Mouse (Mus musculus): ENCODE measurements around the gene Stx1a.
"Not testable (repeated sequence)": the region's sequence is repeated elsewhere in the genome, so short reads cannot be mapped to it uniquely, and the experiment has no call there.

Stx1a gene

DNA sequence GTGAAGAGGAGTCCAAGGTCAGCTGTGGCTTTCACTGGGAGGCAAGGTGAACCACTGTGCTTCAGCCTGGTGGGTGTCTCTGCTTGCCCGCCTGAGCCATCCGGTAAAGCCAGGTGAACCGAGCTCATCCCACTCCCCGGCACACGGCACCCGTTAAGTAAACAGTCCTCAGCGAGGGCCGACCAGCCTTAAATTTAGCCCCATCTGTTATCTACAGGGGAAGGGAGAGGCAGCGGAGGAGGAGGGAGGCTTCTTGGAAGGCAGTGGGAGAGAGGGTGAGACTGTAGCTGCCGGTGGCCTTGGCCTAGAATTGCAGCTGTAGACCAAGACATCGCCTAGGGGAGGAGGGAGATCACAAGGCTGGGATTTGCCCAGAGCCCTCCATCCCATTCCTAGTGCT, 17.5 kb downstream of the Stx1a start:
- DNase-seq (ENCODE audit: low spot score in 2 of 2): no peak

DNA sequence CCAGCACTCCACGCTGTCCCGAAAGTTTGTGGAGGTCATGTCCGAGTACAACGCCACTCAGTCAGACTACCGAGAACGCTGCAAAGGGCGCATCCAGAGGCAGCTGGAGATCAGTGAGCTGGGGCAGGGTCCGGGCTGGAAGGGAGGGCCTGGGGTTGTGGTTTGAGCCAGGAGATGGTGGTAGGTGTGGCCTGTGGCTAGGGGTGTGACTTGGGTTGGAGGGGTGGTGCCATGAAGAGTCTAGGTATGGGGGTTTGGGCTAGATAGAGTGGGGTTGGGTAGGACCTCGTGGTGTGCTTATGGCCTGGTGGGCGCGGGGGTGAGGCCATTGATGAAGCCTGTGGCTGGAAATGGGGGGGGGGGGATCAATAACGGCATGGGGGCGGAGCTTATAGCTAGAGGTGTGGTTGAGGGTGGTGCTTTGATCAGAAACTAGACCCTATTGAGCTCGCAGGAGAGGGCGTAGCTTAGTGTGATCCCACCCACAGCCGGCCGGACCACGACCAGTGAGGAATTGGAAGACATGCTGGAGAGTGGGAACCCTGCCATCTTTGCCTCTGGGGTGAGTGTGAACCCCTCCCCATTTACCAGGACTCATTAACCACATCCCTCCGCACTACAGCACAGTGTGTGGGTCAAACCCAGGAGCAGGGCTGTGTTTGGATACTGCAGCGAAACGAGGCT, 19.0 kb downstream of the Stx1a start:
- no peak for DNase-seq (ENCODE audit: low spot score in 2 of 2)

DNA sequence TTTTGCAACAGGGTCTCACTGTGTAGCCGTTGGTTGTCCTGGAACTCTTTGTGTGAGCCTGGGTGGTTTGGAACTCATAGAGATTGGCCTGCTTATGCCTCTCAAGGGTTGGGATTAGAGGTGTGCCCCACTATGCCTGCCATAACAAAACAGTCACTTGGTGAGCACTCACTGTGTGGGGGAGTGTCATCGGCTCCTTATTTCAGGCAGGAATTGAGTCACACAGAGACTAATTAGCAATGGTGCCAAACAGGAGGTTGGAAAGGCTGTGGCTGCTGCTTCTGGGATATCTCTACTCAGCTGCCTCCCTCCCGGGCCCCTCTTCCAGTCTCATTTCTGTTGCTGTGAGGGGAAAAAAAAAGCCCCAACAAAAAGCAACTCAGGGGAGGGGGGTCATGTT, 21.3 kb downstream of the Stx1a start:
- DNase-seq (ENCODE audit: low spot score in 2 of 2): no peak

DNA sequence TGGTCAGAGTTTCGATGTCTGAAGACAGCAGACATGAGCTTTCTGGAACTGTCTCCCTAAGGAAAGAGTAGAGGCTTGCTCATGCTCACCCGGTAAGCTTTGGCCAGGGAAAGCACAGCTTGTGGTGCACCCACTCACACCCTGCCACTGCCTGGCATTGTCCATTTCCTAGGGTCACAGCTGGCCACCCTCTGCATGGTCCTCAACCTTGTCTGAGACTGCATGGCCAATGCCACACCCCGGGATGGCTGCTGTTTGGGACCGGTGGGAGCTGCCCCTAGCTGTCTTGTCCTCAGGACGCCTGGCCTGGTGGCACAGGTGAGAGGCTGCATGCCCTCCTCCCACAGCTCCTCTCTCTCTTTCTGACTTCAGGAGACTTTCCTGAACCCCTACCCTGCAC, 25.3 kb downstream of the Stx1a start:
- DNase-seq (ENCODE audit: low spot score in 2 of 2): no peak

DNA sequence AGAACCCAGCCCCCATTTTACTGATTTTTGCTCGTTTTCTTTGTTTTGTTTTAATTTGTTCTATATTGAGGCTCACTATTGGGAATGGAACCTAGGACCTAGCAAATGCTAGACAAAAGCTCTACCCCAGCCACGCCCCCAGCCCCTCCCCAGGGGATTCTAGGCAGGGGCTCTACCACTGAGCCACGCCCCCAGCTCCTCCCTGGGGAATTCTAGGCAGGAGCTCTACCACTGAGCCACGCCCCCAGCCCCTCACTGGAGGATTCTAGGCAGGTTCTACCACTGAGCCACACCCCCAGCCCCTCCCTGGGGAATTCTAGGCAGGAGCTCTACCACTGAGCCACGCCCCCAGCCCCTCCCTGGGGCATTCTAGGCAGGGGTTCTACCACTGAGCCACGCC, 26.0 kb downstream of the Stx1a start:
- DNase-seq (ENCODE audit: low spot score in 2 of 2): not testable (repeated sequence)

DNA sequence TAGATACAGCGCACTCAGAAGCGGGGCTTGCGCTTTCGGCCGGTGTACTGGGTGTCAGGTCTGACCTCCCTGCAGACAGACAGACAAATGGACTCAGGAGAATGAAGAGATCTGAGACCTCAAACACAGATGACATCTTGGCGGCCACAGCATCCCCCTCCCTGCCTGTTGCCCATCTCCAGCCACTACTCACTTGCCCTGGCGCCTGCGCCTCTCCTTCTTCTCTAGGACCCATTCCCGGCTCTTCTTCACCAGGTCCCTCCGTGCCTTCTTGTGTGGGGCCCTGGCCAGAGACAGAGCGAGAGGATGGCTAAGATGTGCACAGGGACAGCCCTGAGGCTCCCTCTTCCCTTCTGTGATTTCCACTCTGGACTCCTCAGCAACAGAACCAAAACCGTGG, 30.1 kb downstream of the Stx1a start:
- no peak for DNase-seq (ENCODE audit: low spot score in 2 of 2)

DNA sequence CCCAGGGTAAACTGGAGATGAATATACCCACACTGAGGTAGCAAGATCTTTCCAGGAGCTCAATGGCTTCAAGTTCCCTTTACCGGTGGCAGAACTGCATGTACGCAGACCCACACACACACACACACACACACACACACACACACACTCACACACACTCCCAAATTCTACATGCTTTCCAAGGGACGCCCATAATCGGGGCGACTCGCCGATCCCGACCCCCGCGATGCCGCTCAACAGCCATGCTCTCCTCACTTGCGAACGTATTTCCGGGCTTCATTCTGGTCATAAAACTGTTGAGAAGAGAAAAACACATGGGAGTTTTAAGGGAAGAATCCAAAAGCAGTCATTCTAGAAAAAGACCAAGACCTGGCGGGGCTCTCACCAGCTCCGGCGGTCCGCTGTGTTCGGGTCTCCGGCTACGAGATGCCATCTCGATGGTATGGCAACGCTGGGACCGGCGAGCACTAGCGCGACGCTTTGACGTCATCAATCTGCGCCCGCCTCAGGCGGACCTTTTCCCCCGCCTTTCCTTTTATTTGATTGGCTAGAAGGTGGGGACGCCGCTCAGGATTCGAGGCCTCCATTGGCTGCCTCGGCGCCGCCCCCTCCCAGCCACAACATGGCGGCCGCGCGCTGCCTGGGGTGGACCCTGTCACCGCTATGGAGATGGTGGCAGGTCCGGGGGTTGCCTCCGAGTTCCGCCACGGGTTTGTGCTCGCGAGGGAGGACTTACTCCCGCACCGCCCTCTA, 40.5 kb downstream of the Stx1a start, which contains the start of gene Dnajc30:
Gene Dnajc30 (plus strand): TSS at position 574 of the 753 bp plus-strand sequence.
- DNase-seq (ENCODE audit: low spot score in 2 of 2): peak; percentile 91 to 92

DNA sequence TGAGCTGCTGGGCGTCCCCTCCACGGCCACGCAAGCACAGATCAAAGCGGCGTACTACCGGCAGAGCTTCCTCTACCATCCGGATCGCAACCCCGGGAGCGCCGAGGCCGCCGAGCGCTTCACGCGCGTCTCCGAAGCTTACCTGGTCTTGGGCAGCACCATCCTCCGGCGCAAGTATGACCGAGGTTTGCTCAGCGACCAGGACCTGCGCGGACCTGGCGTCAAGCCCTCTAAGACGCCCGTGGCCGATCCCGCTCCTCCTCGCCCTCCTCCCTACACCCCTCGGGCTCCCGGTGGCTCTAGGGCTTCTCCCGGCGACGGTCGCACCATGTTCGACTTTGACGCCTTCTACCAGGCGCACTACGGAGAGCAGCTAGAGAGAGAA, 41.1 kb downstream of the Stx1a start:
- DNase-seq (ENCODE audit: low spot score in 2 of 2): no peak

DNA sequence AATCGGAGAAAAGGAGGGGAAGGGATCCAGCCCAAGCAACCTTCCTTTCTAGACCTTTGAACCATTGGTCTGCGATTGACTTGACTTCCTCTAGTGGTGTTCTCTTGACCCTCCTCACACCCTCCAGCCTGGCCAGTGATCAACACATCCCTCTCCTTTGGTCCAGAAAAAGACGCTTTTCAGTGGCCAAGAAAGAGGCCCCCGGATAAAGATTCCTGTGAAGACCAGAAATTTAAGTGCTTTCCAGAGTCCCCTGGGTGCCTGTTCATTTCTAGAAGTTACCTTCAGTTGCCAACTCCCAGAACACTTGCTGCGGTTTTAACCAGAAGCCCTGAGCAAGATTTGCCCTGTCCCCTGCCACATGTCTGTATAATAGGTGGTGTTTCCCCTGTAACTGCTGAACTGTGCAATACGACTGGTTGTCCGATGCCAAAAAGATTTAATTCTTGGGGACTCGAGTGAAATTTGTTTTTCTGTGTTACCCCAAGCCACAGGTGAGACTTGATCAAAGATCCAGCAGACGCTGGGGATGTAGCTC, 41.7 kb downstream of the Stx1a start, which contains the start of gene Bud23:
Gene Bud23 (minus strand): TSS at position 51 of the 538 bp plus-strand sequence.
- DNase-seq (ENCODE audit: low spot score in 2 of 2): not testable (repeated sequence)

DNA sequence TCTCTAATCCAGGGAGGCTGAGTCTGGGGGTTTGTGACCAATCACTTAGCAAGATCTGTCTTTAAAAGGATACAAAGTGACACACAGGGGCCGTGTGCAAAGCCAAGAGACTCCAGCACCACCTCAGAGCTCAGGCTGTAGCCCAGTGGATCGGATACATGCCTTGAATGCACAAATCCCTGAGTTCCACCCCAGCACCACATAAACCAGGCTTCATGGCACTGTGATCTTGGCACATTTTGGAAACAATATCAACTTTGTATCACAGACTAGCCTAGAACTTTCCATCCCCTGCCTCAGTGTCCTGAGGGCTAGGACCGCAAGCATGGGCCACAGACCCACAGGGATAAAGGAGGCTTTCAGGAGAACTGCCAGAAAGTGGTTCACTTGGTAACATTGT, 42.7 kb downstream of the Stx1a start:
- DNase-seq (ENCODE audit: low spot score in 2 of 2): no peak

DNA sequence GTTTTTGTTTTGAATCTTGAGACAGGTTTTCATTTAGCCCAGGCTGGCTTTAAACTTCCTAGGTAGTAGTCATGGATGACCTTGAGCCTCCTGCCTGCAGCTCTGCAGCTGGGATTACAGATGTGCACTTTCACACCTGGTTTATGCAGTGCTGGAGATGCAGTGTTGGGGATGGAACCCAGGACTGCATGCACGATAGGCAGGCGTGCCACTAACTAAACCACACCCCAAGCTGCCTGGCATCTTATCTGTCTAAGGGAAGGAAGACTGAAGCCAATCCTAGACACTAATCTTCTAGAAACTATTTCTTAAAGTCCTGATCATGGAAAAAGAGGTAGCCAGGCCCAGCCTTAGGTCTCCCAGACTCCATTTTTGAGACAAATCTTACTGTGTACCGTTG, 47.2 kb downstream of the Stx1a start:
- no peak for DNase-seq (ENCODE audit: low spot score in 2 of 2)

DNA sequence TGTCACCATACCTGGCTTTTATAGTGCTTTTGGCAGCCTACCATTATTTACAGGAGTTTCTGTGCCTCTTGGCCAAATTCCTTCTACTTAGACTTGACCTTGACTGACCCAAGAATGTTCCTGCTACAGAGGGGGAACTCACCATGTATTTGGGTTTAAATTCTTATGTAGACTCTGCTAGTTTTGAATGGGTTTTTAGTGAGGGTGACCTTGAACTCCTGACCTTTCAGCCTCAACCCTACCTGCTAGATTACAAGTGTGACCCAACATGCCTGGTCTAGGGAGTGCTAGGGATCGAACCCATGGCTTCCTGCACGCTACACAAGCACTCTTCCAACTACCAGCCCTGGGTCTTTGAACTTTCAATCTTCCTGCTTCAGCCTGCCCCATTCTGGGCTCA, 48.8 kb downstream of the Stx1a start:
- no peak for DNase-seq (ENCODE audit: low spot score in 2 of 2)

DNA sequence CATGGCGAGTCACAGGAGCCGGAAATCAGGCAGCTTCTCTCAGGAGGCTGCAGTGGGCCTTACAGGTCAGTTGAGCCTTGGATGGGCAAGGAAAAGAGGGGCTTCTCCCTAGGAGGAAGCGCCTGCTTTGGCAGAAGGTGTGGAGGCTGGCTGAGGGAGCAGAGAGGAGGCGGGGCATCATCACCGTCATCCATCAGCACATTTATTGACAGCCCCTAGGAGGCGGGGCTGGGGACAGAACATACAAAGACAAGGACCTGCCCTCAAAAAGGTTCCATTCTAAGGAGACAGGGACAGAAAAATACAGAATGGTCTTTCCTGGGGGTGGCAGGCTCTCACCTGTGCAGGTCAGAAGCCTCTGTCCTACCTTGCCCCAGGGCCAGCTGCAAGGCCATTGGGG, 49.4 kb downstream of the Stx1a start:
- DNase-seq (ENCODE audit: low spot score in 2 of 2): no peak

DNA sequence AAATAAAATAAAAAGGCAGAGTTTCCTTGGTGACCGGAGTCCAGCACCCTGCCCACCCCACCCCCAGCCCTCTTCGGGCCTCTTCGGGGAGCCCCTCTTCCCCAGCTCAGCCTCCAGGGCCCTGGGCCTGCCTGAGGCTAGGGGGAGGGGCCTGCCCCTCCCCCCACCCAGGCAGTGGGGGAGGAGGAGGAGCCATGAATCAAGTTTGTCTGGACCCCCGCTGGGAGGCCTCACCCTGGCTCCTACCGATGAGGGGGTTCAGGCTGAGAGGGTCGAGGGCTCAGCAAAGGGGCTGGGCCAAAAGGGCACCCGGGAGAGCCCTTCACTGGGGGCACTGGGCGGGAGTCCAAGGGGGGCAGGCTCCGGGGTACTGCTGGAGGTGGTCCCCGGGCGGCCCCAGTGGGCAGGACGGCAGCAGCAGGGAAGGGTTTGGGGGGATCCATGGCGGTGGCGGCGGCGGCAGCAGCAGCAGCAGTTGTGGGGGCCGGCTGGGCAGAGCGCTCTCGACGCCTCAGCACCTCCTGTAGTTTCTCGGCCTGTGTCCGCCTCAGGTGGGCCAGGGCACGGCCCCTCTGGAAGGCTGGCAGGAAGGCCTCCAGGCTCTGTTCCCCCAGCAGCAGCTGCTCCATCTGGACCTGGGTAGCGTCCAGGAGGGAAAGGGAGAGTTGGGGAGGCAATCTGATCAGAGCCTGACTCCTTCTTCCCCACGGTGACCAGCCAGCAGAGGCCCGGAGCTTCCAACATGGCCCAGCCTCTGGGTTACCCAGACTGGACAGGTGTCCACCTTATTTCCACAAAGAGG, 50.3 kb downstream of the Stx1a start:
- no peak for DNase-seq (ENCODE audit: low spot score in 2 of 2)

DNA sequence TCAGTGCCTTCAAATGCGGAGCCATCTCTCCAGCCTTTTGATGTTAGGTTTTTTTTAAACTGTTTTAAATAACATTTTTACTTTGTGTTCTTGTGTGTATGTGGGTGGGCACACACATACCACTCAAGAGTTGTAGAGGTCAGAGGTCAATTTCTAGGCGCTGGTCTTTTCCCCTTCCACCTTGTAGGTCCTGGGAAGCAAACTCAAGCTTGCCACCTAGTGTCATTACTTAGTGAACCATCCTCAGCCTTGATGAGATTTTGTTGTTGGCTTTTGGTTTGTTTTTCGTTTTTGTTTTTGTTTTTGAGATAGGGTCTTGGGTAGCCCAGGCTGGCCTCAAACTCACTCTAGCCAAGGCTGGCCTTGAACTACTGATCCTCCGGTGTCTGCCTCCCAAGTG, 52.4 kb downstream of the Stx1a start:
- no peak for DNase-seq (ENCODE audit: low spot score in 2 of 2)

DNA sequence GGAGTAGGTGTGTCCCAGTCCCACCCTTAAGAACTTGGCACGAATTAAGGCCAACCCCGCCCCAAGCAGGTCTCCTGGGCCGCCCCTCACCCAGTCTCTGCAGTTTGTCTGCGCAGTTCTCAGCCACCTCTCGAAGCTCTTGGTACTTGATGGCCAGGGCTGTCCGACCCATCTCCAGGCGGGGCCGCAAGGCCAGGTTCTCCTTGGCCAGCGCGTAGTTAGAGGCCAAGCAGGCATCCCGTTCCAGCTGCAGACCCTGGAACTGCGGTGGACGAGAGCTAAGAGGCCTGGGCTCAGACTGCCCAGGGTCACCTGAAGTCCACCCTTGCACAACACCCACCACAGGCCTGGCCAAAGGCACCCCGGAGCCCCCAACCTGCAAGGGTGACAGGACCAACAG, 53.1 kb downstream of the Stx1a start:
- no peak for DNase-seq (ENCODE audit: low spot score in 2 of 2)

DNA sequence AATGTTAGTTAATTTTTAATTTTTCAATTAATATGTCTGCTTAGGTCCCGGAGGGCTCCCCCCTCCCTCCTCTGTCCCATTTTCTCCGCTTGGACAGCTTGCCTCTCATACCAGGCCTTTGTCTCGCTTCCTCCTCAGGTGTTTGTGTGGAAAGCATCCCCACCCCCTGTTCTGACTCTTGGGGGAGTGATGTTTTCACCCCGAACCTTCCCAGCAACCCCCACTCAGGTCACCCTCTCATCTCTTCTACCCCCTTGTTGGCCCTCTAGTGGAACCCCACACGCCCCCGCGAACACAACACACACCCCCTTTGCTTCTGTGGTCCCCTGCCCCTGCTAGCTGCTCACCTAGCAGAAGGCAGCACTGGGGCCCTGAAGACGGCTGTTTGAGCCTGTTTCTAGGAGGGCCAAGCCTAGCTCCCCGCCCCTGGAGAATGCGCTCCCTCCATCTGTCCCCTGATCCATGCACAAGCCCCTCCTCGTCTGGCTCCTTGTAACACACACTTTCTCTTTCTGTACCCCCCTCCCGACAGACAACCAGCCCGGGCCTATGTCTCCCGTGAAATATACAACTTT, 53.7 kb downstream of the Stx1a start:
- DNase-seq (ENCODE audit: low spot score in 2 of 2): no peak

DNA sequence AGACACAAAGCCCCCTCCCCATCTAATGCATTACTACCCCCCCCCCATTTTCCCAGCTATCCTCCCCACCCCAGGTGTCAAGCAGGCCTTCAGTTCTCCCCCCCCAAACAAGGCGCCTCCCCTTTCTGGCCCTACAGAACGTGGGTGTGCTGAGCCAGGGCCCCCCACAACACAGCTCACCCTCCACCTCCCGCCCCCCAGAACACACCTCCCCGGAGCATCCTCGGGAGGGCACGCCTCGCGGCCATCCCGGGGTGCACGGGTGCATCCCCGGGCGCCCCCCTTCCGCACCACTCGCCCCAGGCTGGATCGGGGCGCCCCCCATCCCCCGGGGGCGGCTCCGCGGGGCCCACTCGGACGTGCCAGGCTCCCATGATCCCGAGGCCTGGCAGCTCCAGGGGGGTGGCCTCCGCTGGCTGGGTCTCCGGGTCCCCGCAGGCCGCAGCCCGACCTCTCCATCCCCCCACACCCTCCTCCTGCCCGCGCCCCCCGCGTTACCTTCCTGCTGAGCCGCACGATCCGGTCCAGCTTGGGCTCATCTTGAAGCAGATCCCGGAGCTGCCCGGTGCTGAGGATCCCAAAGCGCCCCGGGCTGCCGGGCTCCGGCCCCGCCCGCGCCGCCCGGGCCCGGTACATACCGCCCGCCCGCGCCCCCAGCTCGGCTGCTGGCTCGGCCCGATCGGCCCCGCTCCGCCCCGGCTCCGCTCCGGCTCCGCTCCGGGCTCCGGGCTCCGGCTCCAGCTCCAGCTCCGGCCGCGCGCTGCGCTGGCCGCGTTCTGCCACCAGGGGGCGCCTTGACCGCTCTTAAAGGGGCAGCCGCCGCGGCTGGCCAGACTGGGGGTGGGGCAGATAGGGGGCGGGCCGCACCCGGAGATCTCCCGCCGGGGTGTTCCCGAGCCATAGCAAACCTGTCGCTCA, 54.5 kb downstream of the Stx1a start, which contains the start of gene Vps37d:
Gene Vps37d (minus strand): TSS at position 703 of the 918 bp plus-strand sequence.
- DNase-seq (ENCODE audit: low spot score in 2 of 2): peak; percentile 81 to 86

DNA sequence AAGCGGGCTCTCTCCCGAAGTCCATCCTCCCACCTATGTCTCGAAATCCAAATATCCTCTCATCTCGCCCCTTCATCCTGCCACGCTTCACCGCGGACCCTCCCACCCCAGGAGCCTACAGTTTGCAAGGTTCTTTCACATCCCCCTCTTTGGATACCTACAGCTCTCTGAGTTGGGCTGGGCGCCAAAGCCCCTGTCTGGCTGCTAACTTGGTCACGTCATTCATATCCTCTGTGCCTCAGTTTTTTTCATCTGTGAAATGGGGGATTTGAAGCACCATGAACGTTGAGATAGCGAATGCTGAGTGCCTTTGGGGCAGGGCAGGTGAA, 55.2 kb downstream of the Stx1a start:
- no peak for DNase-seq (ENCODE audit: low spot score in 2 of 2)

DNA sequence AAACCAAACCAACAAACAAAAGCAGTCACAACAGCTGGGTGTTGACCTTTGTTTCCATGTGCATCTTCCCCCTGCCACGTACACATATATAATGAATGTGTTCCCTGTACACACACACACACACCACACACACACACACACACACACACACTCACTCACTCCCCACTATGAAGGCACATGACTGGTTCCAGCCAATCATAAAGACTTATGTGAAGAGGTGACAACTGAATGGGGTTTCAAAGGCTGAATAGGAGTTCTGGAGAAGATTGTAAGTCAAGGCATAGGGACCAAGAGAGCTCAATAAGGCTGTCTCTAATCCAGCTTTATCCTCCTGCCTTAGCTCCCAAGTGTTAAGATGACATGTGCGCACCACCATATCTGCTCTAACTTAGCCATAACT, 56.3 kb downstream of the Stx1a start:
- DNase-seq (ENCODE audit: low spot score in 2 of 2): no peak

DNA sequence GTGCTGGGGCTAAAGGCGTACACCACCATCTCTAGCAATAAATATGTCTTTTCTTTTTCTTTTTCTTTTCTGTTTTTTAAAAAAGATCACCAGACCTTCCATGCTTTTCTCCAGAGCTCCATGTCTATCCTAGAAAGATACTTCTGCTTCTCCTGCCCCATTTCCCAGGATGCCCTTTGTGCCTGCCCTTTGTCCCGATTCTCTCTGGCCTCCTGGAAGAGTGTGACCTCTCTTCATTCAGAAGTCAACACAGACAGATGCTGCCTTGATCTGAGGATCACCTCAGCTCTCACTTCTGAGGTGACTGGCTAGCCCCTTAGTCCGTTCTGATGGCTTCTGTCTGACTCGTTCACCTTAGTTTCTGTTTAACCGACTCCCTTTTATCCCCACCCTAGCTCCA, 57.3 kb downstream of the Stx1a start:
- no peak for DNase-seq (ENCODE audit: low spot score in 2 of 2)

Measured in urinary bladder, adult 18-20 months (tissue).